14 mouse cellular contexts compared by ENCODE assay signal in genomic region chr15:59845158-59845739, GRCm38 (mm10).
DNase-seq lines count a peak whose midpoint lies in the region; ATAC-seq and TF ChIP-seq lines count a peak whose summit lies in the region.
"Had no signal": no experiment of that assay in that cellular context is flagged by ENCODE, and none has a peak within 500 bp of the region (broad histone marks: within the 10 kb centered on the region; RNA-seq: fewer than 3 reads in every experiment).

No protein-coding gene starts in this region.

- no peaks in the 10 kb centered on the region for H3K4me1 ChIP-seq in heart, embryonic 10.5 days
- H3K4me1 ChIP-seq in embryonic fibroblast, embryonic 13.5 days (ENCODE audit: control insufficient read depth, insufficient read depth, low read length), result peaks cover 7% of the 10 kb centered on the region; the same call in 1 of the 2 replicates
- no peaks in the 10 kb centered on the region for H3K4me1 ChIP-seq in forebrain, embryonic 14.5 days (ENCODE audit: control insufficient read depth, insufficient read depth, low read length)
- H3K4me1 ChIP-seq: midbrain, embryonic 12.5 days; neural tube, embryonic 12.5 days had no signal

- TF ChIP-seq POLR2A in embryonic fibroblast, embryonic 13.5 days (IDR thresholded peaks at IDR 0.05; ENCODE audit: low read depth, low read length), result no peak

- H3K4me3 ChIP-seq in heart, embryonic 10.5 days, result no peak overlapping the region
- H3K4me3 ChIP-seq in embryonic fibroblast, embryonic 13.5 days (ENCODE audit: insufficient read depth, low read length), result no peak overlapping the region
- H3K4me3 ChIP-seq in forebrain, embryonic 14.5 days (ENCODE audit: low read depth, low read length), result no peak overlapping the region
- H3K4me3 ChIP-seq: midbrain, embryonic 12.5 days; neural tube, embryonic 12.5 days had no signal

- no peak overlapping the region for H3K9ac ChIP-seq in forebrain, embryonic 14.5 days (ENCODE audit: low read length)
- H3K9ac ChIP-seq: liver, embryonic 14.5 days; midbrain, embryonic 12.5 days; neural tube, embryonic 12.5 days had no signal

- ATAC-seq in forebrain, embryonic 14.5 days, result no peak

- DNase-seq in heart, adult 11 months, result peak; percentile 92
- no peak for DNase-seq in heart, embryonic 10.5 days (ENCODE audit: low spot score)
- peak; percentile 68 for DNase-seq in urinary bladder, postnatal 14 days (ENCODE audit: low spot score)
- DNase-seq in urinary bladder, postnatal 4 days (ENCODE audit: low spot score in 2 of 2), result no peak
- peak; percentile 39 for DNase-seq in skeletal muscle tissue, adult 2 months (ENCODE audit: low read depth, low spot score)
- DNase-seq in ovary, adult 18-20 months (ENCODE audit: low spot score), result no peak
- no peak for DNase-seq in forebrain, embryonic 14.5 days (ENCODE audit: low spot score)
- DNase-seq: cerebellum, postnatal 36 days; kidney, adult 11 months; thymus, postnatal 25 days had no signal

- no peak overlapping the region for H3K4me2 ChIP-seq in forebrain, embryonic 14.5 days (ENCODE audit: low read length)
- H3K4me2 ChIP-seq: midbrain, embryonic 12.5 days; neural tube, embryonic 12.5 days had no signal

- no peaks in the 10 kb centered on the region for H3K9me3 ChIP-seq in heart, embryonic 10.5 days
- no peaks in the 10 kb centered on the region for H3K9me3 ChIP-seq in forebrain, embryonic 14.5 days (replicated peaks; ENCODE audit: control insufficient read depth, low read length)
- H3K9me3 ChIP-seq: midbrain, embryonic 12.5 days; neural tube, embryonic 12.5 days had no signal

- H3K27me3 ChIP-seq in heart, embryonic 10.5 days (ENCODE audit: insufficient read depth, poor library complexity, severe bottlenecking), result no peaks in the 10 kb centered on the region
- H3K27me3 ChIP-seq in forebrain, embryonic 14.5 days (replicated peaks; ENCODE audit: control insufficient read depth, insufficient read depth, low read length), result no peaks in the 10 kb centered on the region
- H3K27me3 ChIP-seq: midbrain, embryonic 12.5 days; neural tube, embryonic 12.5 days had no signal

- TF ChIP-seq CTCF in embryonic fibroblast, embryonic 13.5 days (IDR thresholded peaks at IDR 0.05; ENCODE audit: borderline replicate concordance, insufficient read depth, low read length), result peak; percentile 10; the same call in 1 of the 2 replicates

- no peak overlapping the region for H3K27ac ChIP-seq in heart, embryonic 10.5 days
- H3K27ac ChIP-seq in embryonic fibroblast, embryonic 13.5 days (ENCODE audit: insufficient read depth, low read length), result peak overlapping the region; percentile 36
- H3K27ac ChIP-seq in forebrain, embryonic 14.5 days (ENCODE audit: low read depth, low read length), result no peak overlapping the region
- H3K27ac ChIP-seq: liver, embryonic 14.5 days; midbrain, embryonic 12.5 days; neural tube, embryonic 12.5 days had no signal

- H3K36me3 ChIP-seq in heart, embryonic 10.5 days, result no peaks in the 10 kb centered on the region
- no peaks in the 10 kb centered on the region for H3K36me3 ChIP-seq in forebrain, embryonic 14.5 days (ENCODE audit: control insufficient read depth, insufficient read depth, low read length)
- H3K36me3 ChIP-seq: midbrain, embryonic 12.5 days; neural tube, embryonic 12.5 days had no signal

- 72% methylated on average over 7 of the region's 7 CpGs for WGBS in heart, embryonic 10.5 days
- WGBS in forebrain, embryonic 14.5 days, result 76% methylated on average over 7 of the region's 7 CpGs

Comparison
In these comparisons a context has a peak if more than half of its experiments do, and no peak if none do; other contexts are left out.
1. DNase-seq: peak in heart, adult 11 months (single experiment), urinary bladder, postnatal 14 days (single experiment) and skeletal muscle tissue, adult 2 months (single experiment); none in heart, embryonic 10.5 days (single experiment), urinary bladder, postnatal 4 days (0 of 2), ovary, adult 18-20 months (single experiment) and forebrain, embryonic 14.5 days (single experiment).